Mouse (Mus musculus): ENCODE measurements around the gene Fsip1. TPM values are rescaled to one million over a fixed set of nuclear protein-coding genes. Genes with fewer than 3 reads are reported as not detected.
A peak's percentile ranks its signal among the peaks of the same experiment; 100 is the strongest.

Fsip1 gene
- polyA plus RNA-seq, 1 experiment from 2014 or later = not detected

DNA sequence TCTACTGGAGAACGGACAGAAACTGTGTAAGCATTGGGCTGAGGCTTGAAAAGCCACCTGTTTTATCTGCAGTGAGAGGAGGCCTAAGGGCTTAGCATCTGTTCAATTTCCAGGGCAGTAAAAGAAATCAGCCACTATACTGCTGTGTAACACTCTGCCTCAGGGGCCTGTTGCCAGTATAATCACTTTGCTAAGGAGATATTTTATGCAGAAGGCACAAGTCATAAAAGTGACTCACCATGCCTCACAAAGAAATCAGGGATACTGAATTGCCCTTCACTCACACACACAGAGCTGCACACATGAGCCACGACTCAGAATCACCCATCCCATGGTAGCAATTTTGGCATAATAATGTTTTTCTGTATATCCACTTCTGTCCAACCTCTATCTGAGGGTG lies 140.6 kb downstream of the Fsip1 start:
- Histone ChIP-seq H3K36me3 (peaks cover 55% of the 10 kb centered on the region), H3K9me3 (replicated peaks) (0 out of 2 replicates have a peak, but pooled peaks cover 3% of the 10 kb centered on the region), H3K4me1 (replicated peaks) (peaks cover 16% of the 10 kb centered on the region), H3K27ac (ENCODE audit: poor library complexity, severe bottlenecking) (no peak overlapping the region), H3K4me3 (no peak overlapping the region), H3K4me2 (no peak overlapping the region), H3K27me3 (replicated peaks) (no peaks in the 10 kb centered on the region), H3K9ac (no peak overlapping the region)
- ATAC-seq (ENCODE audit: insufficient number of reproducible peaks, low FRiP score) = no peak
- 74% methylated on average over 2 of the region's 2 CpGs for WGBS

- H3K36me3 ChIP-seq = peaks cover 50% of the 10 kb centered on the region
Measured at GRCm38 (mm10) chr2:118115647-118116046, 141.1 kb downstream of the Fsip1 start.

DNA sequence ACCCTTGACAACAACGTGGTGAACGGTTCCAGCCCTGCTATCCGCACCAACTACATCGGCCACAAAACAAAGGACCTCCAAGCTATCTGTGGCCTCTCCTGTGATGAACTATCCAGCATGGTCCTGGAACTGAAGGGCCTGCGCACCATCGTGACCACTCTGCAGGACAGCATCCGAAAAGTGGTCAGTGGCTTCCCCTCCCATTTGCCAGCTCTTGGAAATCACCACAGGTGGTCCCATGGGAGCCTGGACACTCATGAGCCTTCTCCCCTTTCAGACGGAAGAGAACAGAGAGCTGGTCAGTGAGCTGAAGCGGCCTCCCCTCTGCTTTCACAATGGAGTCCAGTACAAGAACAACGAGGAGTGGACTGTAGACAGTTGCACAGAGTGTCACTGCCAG lies 142.1 kb downstream of the Fsip1 start:
- H3K36me3 ChIP-seq = peaks cover 42% of the 10 kb centered on the region

More at GRCm38 (mm10) chr2:118115647-118116046, 141.1 kb downstream of the Fsip1 start:
- 0 out of 2 replicates have a peak overlapping the region, but pooled peaks have one; percentile 0 for H3K4me2 ChIP-seq
- no peak for ATAC-seq (ENCODE audit: insufficient number of reproducible peaks, low FRiP score)
- 0 out of 2 replicates have a peak, but pooled peaks cover 3% of the 10 kb centered on the region for H3K9me3 ChIP-seq (replicated peaks)
- H3K27ac ChIP-seq (ENCODE audit: poor library complexity, severe bottlenecking) = no peak overlapping the region
- H3K4me3 ChIP-seq = no peak overlapping the region
- no peak overlapping the region for H3K9ac ChIP-seq
- 70% methylated on average over 7 of the region's 7 CpGs for WGBS
- no peaks in the 10 kb centered on the region for H3K27me3 ChIP-seq (replicated peaks)
- peaks cover 16% of the 10 kb centered on the region for H3K4me1 ChIP-seq (replicated peaks)

DNA sequence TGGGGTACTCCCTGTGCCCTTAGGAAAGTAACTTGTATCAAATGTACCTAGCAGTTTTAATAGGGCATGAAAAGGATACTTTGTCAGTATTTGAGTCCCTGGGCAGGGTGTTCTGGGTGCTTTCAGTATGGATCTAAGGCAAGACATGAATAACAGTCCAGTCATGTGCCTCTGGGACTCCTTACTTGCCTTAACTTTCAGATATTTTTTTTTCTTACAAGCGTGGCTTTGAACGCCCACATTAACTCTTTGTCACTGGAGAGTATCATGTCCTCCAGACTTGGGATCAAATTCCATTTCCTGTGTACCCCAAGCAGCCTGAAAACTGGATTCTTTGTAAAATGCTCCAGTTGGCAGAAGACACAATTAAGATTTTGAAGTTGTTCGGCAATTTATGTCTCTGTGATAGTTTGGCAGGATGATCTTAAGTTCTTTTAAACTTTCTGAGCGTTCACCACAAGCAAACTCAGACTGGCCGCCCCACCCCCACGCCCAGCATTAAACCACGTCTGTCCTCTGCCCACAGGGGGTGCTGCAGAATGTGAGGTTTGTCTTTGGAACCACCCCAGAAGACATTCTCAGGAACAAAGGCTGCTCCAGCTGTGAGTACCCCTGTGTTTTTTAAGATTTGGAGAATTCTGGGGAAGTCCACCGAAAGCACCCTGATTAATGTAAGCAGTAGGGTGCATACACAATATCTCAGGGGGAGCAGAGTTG lies 142.8 kb downstream of the Fsip1 start:
- WGBS = 56% methylated on average over 8 of the region's 8 CpGs
- Histone ChIP-seq H3K4me3 (peak overlapping the region; percentile 55), H3K4me1 (replicated peaks) (peaks cover 31% of the 10 kb centered on the region)

More for the DNA sequence above, 142.1 kb downstream of the Fsip1 start:
- WGBS = 75% methylated on average over 10 of the region's 10 CpGs
- Histone ChIP-seq H3K27me3 (replicated peaks) (no peaks in the 10 kb centered on the region), H3K4me3 (peak overlapping the region; percentile 55), H3K9me3 (replicated peaks) (0 out of 2 replicates have a peak, but pooled peaks cover under 1% of the 10 kb centered on the region), H3K4me1 (replicated peaks) (peaks cover 26% of the 10 kb centered on the region), H3K4me2 (peak overlapping the region; percentile 75), H3K27ac (ENCODE audit: poor library complexity, severe bottlenecking) (no peak overlapping the region), H3K9ac (no peak overlapping the region)
- ATAC-seq (ENCODE audit: insufficient number of reproducible peaks, low FRiP score) = no peak

GRCm38 (mm10) chr2:118112846-118113479 lies 143.8 kb downstream of the Fsip1 start:
- Histone ChIP-seq H3K4me1 (replicated peaks) (peaks cover 31% of the 10 kb centered on the region), H3K4me3 (peak overlapping the region; percentile 55), H3K27ac (ENCODE audit: poor library complexity, severe bottlenecking) (peak overlapping the region; percentile 53), H3K36me3 (peaks cover 25% of the 10 kb centered on the region), H3K9ac (peak overlapping the region; percentile 64), H3K27me3 (replicated peaks) (no peaks in the 10 kb centered on the region), H3K4me2 (peak overlapping the region; percentile 75), H3K9me3 (replicated peaks) (no peaks in the 10 kb centered on the region)
- no peak for ATAC-seq (ENCODE audit: insufficient number of reproducible peaks, low FRiP score)
- 39% methylated on average over 21 of the region's 21 CpGs for WGBS

More for the DNA sequence above, 142.8 kb downstream of the Fsip1 start:
- no peak for ATAC-seq (ENCODE audit: insufficient number of reproducible peaks, low FRiP score)
- no peaks in the 10 kb centered on the region for H3K9me3 ChIP-seq (replicated peaks)
- H3K27me3 ChIP-seq (replicated peaks) = no peaks in the 10 kb centered on the region
- H3K36me3 ChIP-seq = peaks cover 35% of the 10 kb centered on the region
- peak overlapping the region; percentile 75 for H3K4me2 ChIP-seq
- H3K9ac ChIP-seq = no peak overlapping the region; the same call in 1 of the 2 replicates
- no peak overlapping the region for H3K27ac ChIP-seq (ENCODE audit: poor library complexity, severe bottlenecking)

DNA sequence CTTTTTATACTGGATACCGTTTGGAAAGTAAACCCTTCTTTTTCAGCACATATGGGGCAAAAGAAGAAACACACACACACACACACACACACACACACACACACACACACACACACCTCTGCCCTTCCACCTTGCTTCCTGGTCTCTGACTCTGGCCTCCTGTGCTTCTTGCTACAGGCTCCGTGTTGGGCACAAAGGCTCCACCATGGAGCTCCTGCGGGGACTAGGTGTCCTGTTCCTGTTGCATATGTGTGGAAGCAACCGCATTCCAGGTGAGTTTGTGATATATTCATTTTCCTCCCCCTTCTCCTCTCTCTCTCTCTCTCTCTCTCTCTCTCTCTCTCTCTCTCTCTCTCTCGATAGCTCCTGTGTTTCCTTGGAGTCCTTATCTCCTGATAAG lies 144.3 kb downstream of the Fsip1 start:
- H3K36me3 ChIP-seq = peaks cover 19% of the 10 kb centered on the region
- ATAC-seq (ENCODE audit: insufficient number of reproducible peaks, low FRiP score) = no peak
- H3K4me3 ChIP-seq = peak overlapping the region; percentile 55
- peaks cover 31% of the 10 kb centered on the region for H3K4me1 ChIP-seq (replicated peaks)
- no peak overlapping the region for H3K27ac ChIP-seq (ENCODE audit: poor library complexity, severe bottlenecking)
- 11% methylated on average over 5 of the region's 5 CpGs for WGBS
- H3K9me3 ChIP-seq (replicated peaks) = no peaks in the 10 kb centered on the region
- H3K4me2 ChIP-seq = peak overlapping the region; percentile 75
- H3K9ac ChIP-seq = peak overlapping the region; percentile 64
- H3K27me3 ChIP-seq (replicated peaks) = no peaks in the 10 kb centered on the region

GRCm38 (mm10) chr2:118111488-118112131 lies 145.2 kb downstream of the Fsip1 start, which contains the start of gene Thbs1:
TSS of gene Thbs1 (plus strand) at chr2:118111876.
- peak; percentile 79 for ATAC-seq (ENCODE audit: insufficient number of reproducible peaks, low FRiP score)
- WGBS = under 1% methylated on average over 36 of the region's 36 CpGs
- Histone ChIP-seq H3K9ac (peak within 1 kb of the TSS; percentile 64), H3K36me3 (peaks cover 13% of the 10 kb centered on the region), H3K4me1 (replicated peaks) (peaks cover 28% of the 10 kb centered on the region), H3K27ac (ENCODE audit: poor library complexity, severe bottlenecking) (peak within 1 kb of the TSS; percentile 71), H3K27me3 (replicated peaks) (no peaks in the 10 kb centered on the region), H3K4me2 (peak within 1 kb of the TSS; percentile 75), H3K4me3 (peak within 1 kb of the TSS; percentile 55), H3K9me3 (replicated peaks) (no peaks in the 10 kb centered on the region)

GRCm38 (mm10) chr2:118111116-118111487 lies 145.7 kb downstream of the Fsip1 start:
- Histone ChIP-seq H3K9me3 (replicated peaks) (no peaks in the 10 kb centered on the region), H3K4me3 (peak overlapping the region; percentile 55), H3K27ac (ENCODE audit: poor library complexity, severe bottlenecking) (peak overlapping the region; percentile 71), H3K27me3 (replicated peaks) (no peaks in the 10 kb centered on the region), H3K4me1 (replicated peaks) (peaks cover 26% of the 10 kb centered on the region), H3K36me3 (peaks cover 8% of the 10 kb centered on the region; the same call in 1 of the 2 replicates), H3K4me2 (peak overlapping the region; percentile 75), H3K9ac (peak overlapping the region; percentile 64)
- ATAC-seq (ENCODE audit: insufficient number of reproducible peaks, low FRiP score) = peak; percentile 76
- WGBS = under 1% methylated on average over 16 of the region's 16 CpGs

DNA sequence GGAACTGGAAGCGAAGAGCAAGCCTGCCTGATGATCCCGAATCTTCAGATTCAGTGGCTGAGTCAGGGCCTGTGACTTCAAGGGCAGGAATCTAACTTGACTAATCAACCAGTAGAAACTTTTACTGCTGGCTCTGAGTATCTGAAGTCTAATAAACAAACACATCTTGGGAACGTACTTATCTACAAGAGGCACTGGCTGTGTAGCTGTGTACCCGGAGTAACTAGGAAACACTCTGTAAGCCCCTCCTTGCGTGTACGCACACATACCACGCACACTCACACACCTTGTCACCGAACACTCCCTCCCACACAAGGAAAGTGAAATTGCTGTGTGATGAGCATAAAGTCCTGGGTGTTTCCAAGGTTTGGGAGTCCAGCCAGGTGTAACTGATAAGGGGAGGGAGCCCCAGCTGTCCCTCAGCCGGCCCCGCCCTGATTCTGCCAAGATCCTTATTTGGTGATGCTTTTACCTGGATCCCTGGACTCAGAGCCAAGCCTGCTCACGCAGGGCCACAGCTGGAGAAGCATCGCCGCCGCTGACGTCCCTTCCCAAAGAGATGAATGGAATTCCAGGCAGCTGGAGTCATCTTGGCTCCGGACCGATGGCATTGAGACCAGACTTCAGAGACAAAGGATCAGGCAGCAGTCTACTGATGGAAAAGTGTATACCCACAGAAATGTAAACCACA lies 146.4 kb downstream of the Fsip1 start:
- Histone ChIP-seq H3K4me3 (peak overlapping the region; percentile 55), H3K9ac (no peak overlapping the region), H3K27me3 (replicated peaks) (no peaks in the 10 kb centered on the region), H3K36me3 (0 out of 2 replicates have a peak, but pooled peaks cover under 1% of the 10 kb centered on the region), H3K4me2 (peak overlapping the region; percentile 75), H3K27ac (ENCODE audit: poor library complexity, severe bottlenecking) (0 out of 2 replicates have a peak overlapping the region, but pooled peaks have one; percentile 8), H3K9me3 (replicated peaks) (no peaks in the 10 kb centered on the region), H3K4me1 (replicated peaks) (peaks cover 26% of the 10 kb centered on the region)
- WGBS = 20% methylated on average over 17 of the region's 17 CpGs
- ATAC-seq (ENCODE audit: insufficient number of reproducible peaks, low FRiP score) = no peak

GRCm38 (mm10) chr2:118102169-118102568 lies 154.6 kb downstream of the Fsip1 start:
- Histone ChIP-seq H3K9ac (no peak overlapping the region), H3K27me3 (replicated peaks) (no peaks in the 10 kb centered on the region), H3K4me1 (replicated peaks) (peaks cover 3% of the 10 kb centered on the region; the same call in 1 of the 2 replicates), H3K9me3 (replicated peaks) (no peaks in the 10 kb centered on the region), H3K27ac (ENCODE audit: poor library complexity, severe bottlenecking) (no peak overlapping the region), H3K4me2 (no peak overlapping the region), H3K36me3 (no peaks in the 10 kb centered on the region), H3K4me3 (no peak overlapping the region)
- WGBS = 74% methylated on average over 4 of the region's 4 CpGs
- no peak for ATAC-seq (ENCODE audit: insufficient number of reproducible peaks, low FRiP score)

Measured in heart, embryonic 12.5 days (tissue).